Mouse (Mus musculus) CH12.LX (cell line): ENCODE data around the gene Ptgs1.

ENCODE experiments used
- CTCF ChIP-seq, 2 experiments: IDR thresholded peaks in 1 of 2; conservative IDR thresholded peaks in 1 of 2; 2 replicates each; pipeline ENCODE4 v1.5.1; 2011 to 2012; ENCODE audit warnings: low read depth in 2 of 2, low read length in 2 of 2, improper control_type of control experiment in 1 of 2, inconsistent platforms in 1 of 2, mild to moderate bottlenecking in 1 of 2, moderate library complexity in 1 of 2
- ELF1 ChIP-seq: IDR thresholded peaks from 2 replicates; pipeline ENCODE4 v1.6.1; 2014; ENCODE audit warnings: low read depth, mild to moderate bottlenecking, inconsistent platforms, low read length, improper control_type of control experiment
- EP300 ChIP-seq: IDR thresholded peaks from 2 replicates; pipeline ENCODE4 v1.6.1; 2011; ENCODE audit warnings: low read length, improper control_type of control experiment
- MAZ ChIP-seq: IDR thresholded peaks from 2 replicates; pipeline ENCODE4 v1.6.1; 2012; ENCODE audit warnings: low read depth, mild to moderate bottlenecking, inconsistent platforms, low read length, improper control_type of control experiment, moderate library complexity
- MEF2A ChIP-seq: IDR thresholded peaks from 2 replicates; pipeline ENCODE4 v1.6.1; 2014; ENCODE audit warnings: low read depth, mild to moderate bottlenecking, inconsistent platforms, low read length, improper control_type of control experiment, borderline replicate concordance
- MYC ChIP-seq: IDR thresholded peaks from 2 replicates; pipeline ENCODE4 v1.6.1; 2011; ENCODE audit warnings: low read depth, mild to moderate bottlenecking, improper control_type of control experiment, low read length
- POLR2A ChIP-seq: IDR thresholded peaks from 2 replicates; pipeline ENCODE4 v1.6.1; 2011; ENCODE audit warnings: low read depth, mild to moderate bottlenecking, improper control_type of control experiment, low read length
- TBP ChIP-seq: conservative IDR thresholded peaks from 2 replicates; pipeline ENCODE4 v1.6.1; 2011; ENCODE audit warnings: low read depth, low read length, improper control_type of control experiment
- TCF12 ChIP-seq: IDR thresholded peaks from 2 replicates; pipeline ENCODE4 v1.6.1; 2014; ENCODE audit warnings: low read depth, mild to moderate bottlenecking, inconsistent platforms, low read length, improper control_type of control experiment
- USF1 ChIP-seq: IDR thresholded peaks from 2 replicates; pipeline ENCODE4 v1.6.1; 2014; ENCODE audit warnings: low read depth, mild to moderate bottlenecking, inconsistent platforms, low read length, improper control_type of control experiment
- ZNF384 ChIP-seq: IDR thresholded peaks from 2 replicates; pipeline ENCODE4 v1.6.1; 2012; ENCODE audit warnings: low read depth, low read length, improper control_type of control experiment, inconsistent platforms

DNA sequence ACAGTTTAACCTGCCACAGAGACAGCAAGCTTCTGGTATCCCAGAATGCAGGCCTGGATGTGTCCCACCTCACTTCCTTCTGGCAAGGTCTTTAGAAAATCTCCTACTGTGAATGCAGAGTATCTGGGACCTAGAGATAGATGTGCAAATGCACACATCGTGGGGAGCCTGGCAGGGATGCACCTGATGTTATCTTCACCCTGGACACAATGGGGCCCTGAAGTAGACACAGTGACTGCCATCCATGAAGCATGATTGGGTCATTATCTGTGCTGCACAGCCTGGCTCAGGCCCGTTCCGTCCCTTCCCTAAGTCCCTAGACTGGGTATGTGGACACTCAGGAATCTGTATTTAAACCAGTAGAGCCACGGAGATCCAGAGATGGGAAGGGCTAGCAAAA lies 25.6 kb upstream of the Ptgs1 start:
- TF ChIP-seq POLR2A (no peak), MEF2A (no peak), USF1 (no peak), CTCF (conservative IDR thresholded peaks at IDR 0.05 in 1 of 2, IDR thresholded peaks at IDR 0.05 in 1 of 2; ENCODE audit: low read depth in 2 of 2, low read length in 2 of 2) (no peak), EP300 (no peak), ZNF384 (no peak), TCF12 (no peak), ELF1 (no peak), TBP (no peak), MAZ (no peak), MYC (no peak)
